Mouse (Mus musculus) stomach, embryonic 16.5 days (tissue): ENCODE data around the gene Fem1b. TPM values are rescaled to one million over a fixed set of nuclear protein-coding genes. Genes with fewer than 3 reads are reported as not detected.
"Not testable (repeated sequence)": the region's sequence is repeated elsewhere in the genome, so short reads cannot be mapped to it uniquely, and the experiment has no call there.

Experiments
- ATAC-seq: fragments of 200-750 bp; cut with Nextera tagmentation; 2 replicates; pipeline ENCODE4 v1.8.0; 2017; ENCODE audit warnings: moderate number of reproducible peaks, moderate TSS enrichment; ENCODE audit not compliant: insufficient read depth, low FRiP score
- H3K27ac ChIP-seq: fragments of 300-500 bp; sonication (generic); 2 replicates; pipeline ENCODE4 v1.5.1; 2014; ENCODE audit warnings: low read length
- H3K27me3 ChIP-seq: fragments of 300-500 bp; sonication (generic); 2 replicates; pipeline ENCODE4 v1.6.1; 2014; ENCODE audit warnings: low read length, control low read depth, mixed read lengths; ENCODE audit not compliant: control insufficient read depth, insufficient read depth
- H3K36me3 ChIP-seq: fragments of 300-500 bp; sonication (generic); 2 replicates; pipeline ENCODE4 v1.6.1; 2014; ENCODE audit warnings: low read length; ENCODE audit not compliant: control insufficient read depth, insufficient read depth
- H3K4me1 ChIP-seq: fragments of 300-500 bp; sonication (generic); 2 replicates; pipeline ENCODE4 v1.6.1; 2014; ENCODE audit warnings: low read length, control low read depth, mixed read lengths; ENCODE audit not compliant: control insufficient read depth, insufficient read depth
- H3K4me2 ChIP-seq: fragments of 300-500 bp; sonication (generic); 2 replicates; pipeline ENCODE4 v1.6.1; 2014; ENCODE audit warnings: low read depth, low read length, mixed read lengths
- H3K4me3 ChIP-seq: fragments of 300-500 bp; sonication (generic); replicated peaks from 2 replicates; pipeline ENCODE4 v1.5.1; 2014; ENCODE audit warnings: mild to moderate bottlenecking, low read length
- H3K9ac ChIP-seq: fragments of 300-500 bp; sonication (generic); 2 replicates; pipeline ENCODE4 v1.6.1; 2014; ENCODE audit warnings: low read length
- H3K9me3 ChIP-seq: fragments of 300-500 bp; sonication (generic); replicated peaks from 2 replicates; pipeline ENCODE4 v1.6.1; 2016; ENCODE audit warnings: low read length, control low read depth; ENCODE audit not compliant: control insufficient read depth
- WGBS: fragments of 180-500 bp; shearing (Covaris S2); extraction: QIAGEN DNeasy Blood & Tissue Kit; methylation state at CpG from one replicate; pipeline ENCODE4 v1.1.7; 2014; 5-methylcytosine and 5-hydroxymethylcytosine counted together
- polyA plus RNA-seq: library from polyadenylated mRNA; unstranded; fragments of >200 nt; fragmentation: Nextera tagmentation; extraction: Ambion mirVana; gene quantifications from 2 replicates; pipeline ENCODE4 v1.2.1, GENCODE M21; 2015

The Fem1b gene
- polyA plus RNA-seq = 15.8 and 16.0 TPM in 2 replicates

- peaks cover 20% of the 10 kb centered on the region for H3K4me1 ChIP-seq
- under 1% methylated on average over 58 of the region's 68 CpGs for WGBS
- peak; percentile 93 for ATAC-seq
Observed at GRCm38 (mm10) chr9:62811516-62812121, at the start of gene Fem1b. Fem1b (minus strand) TSS chr9:62811934.

GRCm38 (mm10) chr9:62860866-62861265, 49.1 kb upstream of the Fem1b start:
- H3K4me1 ChIP-seq = peaks cover 31% of the 10 kb centered on the region
- no peak overlapping the region for H3K4me3 ChIP-seq
- 70% methylated on average over 4 of the region's 4 CpGs for WGBS
- no peak for ATAC-seq
- H3K36me3 ChIP-seq = no peaks in the 10 kb centered on the region
- H3K27ac ChIP-seq = no peak overlapping the region
- no peak overlapping the region for H3K9ac ChIP-seq
- H3K4me2 ChIP-seq = no peak overlapping the region
- H3K9me3 ChIP-seq = no peaks in the 10 kb centered on the region
- no peaks in the 10 kb centered on the region for H3K27me3 ChIP-seq

More at GRCm38 (mm10) chr9:62811516-62812121, at the start of gene Fem1b:
- Histone ChIP-seq H3K9ac (peak within 1 kb of the TSS; percentile 98), H3K27ac (peak within 1 kb of the TSS; percentile 98), H3K9me3 (no peaks in the 10 kb centered on the region), H3K36me3 (no peaks in the 10 kb centered on the region), H3K4me3 (peak within 1 kb of the TSS; percentile 99), H3K4me2 (peak within 1 kb of the TSS; percentile 98), H3K27me3 (no peaks in the 10 kb centered on the region)

- not testable (repeated sequence) for H3K9ac ChIP-seq, H3K4me3 ChIP-seq, H3K27ac ChIP-seq, H3K36me3 ChIP-seq, H3K27me3 ChIP-seq, H3K9me3 ChIP-seq, H3K4me2 ChIP-seq, ATAC-seq
- H3K4me1 ChIP-seq = peaks cover 31% of the 10 kb centered on the region
- WGBS = 55% methylated on average over 6 of the region's 7 CpGs
Observed at GRCm38 (mm10) chr9:62860102-62860501, 48.4 kb upstream of the Fem1b start.

GRCm38 (mm10) chr9:62858266-62859019, 46.7 kb upstream of the Fem1b start:
- Histone ChIP-seq H3K9ac (peak overlapping the region; percentile 65), H3K4me2 (peak overlapping the region; percentile 54), H3K36me3 (no peaks in the 10 kb centered on the region), H3K4me3 (peak overlapping the region; percentile 38), H3K27me3 (no peaks in the 10 kb centered on the region), H3K27ac (peak overlapping the region; percentile 84), H3K4me1 (peaks cover 37% of the 10 kb centered on the region), H3K9me3 (no peaks in the 10 kb centered on the region)
- WGBS = 47% methylated on average over 8 of the region's 8 CpGs
- ATAC-seq = no peak

- no peaks in the 10 kb centered on the region for H3K36me3 ChIP-seq
- peak within 1 kb of the TSS; percentile 84 for H3K27ac ChIP-seq
- H3K4me1 ChIP-seq = peaks cover 37% of the 10 kb centered on the region
- WGBS = 24% methylated on average over 20 of the region's 20 CpGs
- no peaks in the 10 kb centered on the region for H3K27me3 ChIP-seq
- peak; percentile 79 for ATAC-seq
- H3K4me2 ChIP-seq = peak within 1 kb of the TSS; percentile 54
- H3K4me3 ChIP-seq = peak within 1 kb of the TSS; percentile 38
- H3K9me3 ChIP-seq = no peaks in the 10 kb centered on the region
- H3K9ac ChIP-seq = peak within 1 kb of the TSS; percentile 65
Observed at GRCm38 (mm10) chr9:62857719-62858261, 46.1 kb upstream of the Fem1b start, which contains the start of gene Calml4. Calml4 (plus strand) TSS chr9:62858080.

GRCm38 (mm10) chr9:62857216-62857615, 45.5 kb upstream of the Fem1b start:
- Histone ChIP-seq H3K4me1 (peaks cover 37% of the 10 kb centered on the region), H3K9ac (peak overlapping the region; percentile 65), H3K27me3 (no peaks in the 10 kb centered on the region), H3K9me3 (no peaks in the 10 kb centered on the region), H3K36me3 (no peaks in the 10 kb centered on the region), H3K4me3 (peak overlapping the region; percentile 38; the same call in 1 of the 2 replicates), H3K27ac (peak overlapping the region; percentile 84), H3K4me2 (peak overlapping the region; percentile 54)
- 55% methylated on average over 9 of the region's 9 CpGs for WGBS
- ATAC-seq = peak; percentile 43

GRCm38 (mm10) chr9:62854483-62854882, 42.7 kb upstream of the Fem1b start:
- Histone ChIP-seq H3K27me3 (no peaks in the 10 kb centered on the region), H3K4me2 (no peak overlapping the region), H3K4me1 (peaks cover 28% of the 10 kb centered on the region), H3K36me3 (no peaks in the 10 kb centered on the region; the same call in 1 of the 2 replicates), H3K9ac (peak overlapping the region; percentile 29), H3K9me3 (no peaks in the 10 kb centered on the region), H3K4me3 (no peak overlapping the region), H3K27ac (no peak overlapping the region; the same call in 1 of the 2 replicates)
- WGBS = 37% methylated on average over 4 of the region's 4 CpGs
- no peak for ATAC-seq

- WGBS = 93% methylated on average over 2 of the region's 2 CpGs
- peaks cover 9% of the 10 kb centered on the region for H3K4me1 ChIP-seq
- H3K27me3 ChIP-seq = no peaks in the 10 kb centered on the region
- no peak for ATAC-seq
- H3K27ac ChIP-seq = no peak overlapping the region
- no peak overlapping the region for H3K4me3 ChIP-seq
- no peaks in the 10 kb centered on the region; the same call in 1 of the 2 replicates for H3K36me3 ChIP-seq
- H3K9ac ChIP-seq = no peak overlapping the region
- H3K9me3 ChIP-seq = no peaks in the 10 kb centered on the region
- no peak overlapping the region for H3K4me2 ChIP-seq
Observed at GRCm38 (mm10) chr9:62851571-62851970, 39.8 kb upstream of the Fem1b start.

GRCm38 (mm10) chr9:62848641-62849040, 36.9 kb upstream of the Fem1b start:
- Histone ChIP-seq H3K4me2 (no peak overlapping the region), H3K27me3 (no peaks in the 10 kb centered on the region), H3K36me3 (no peaks in the 10 kb centered on the region; the same call in 1 of the 2 replicates), H3K4me1 (peaks cover 3% of the 10 kb centered on the region), H3K9ac (no peak overlapping the region), H3K4me3 (no peak overlapping the region), H3K27ac (no peak overlapping the region), H3K9me3 (no peaks in the 10 kb centered on the region)
- 93% methylated on average over 3 of the region's 3 CpGs for WGBS
- no peak for ATAC-seq
